23 mouse cellular contexts compared by ENCODE assay signal in genomic region chr7:30474999-30475398, GRCm38 (mm10). TPM values are rescaled to one million over a fixed set of nuclear protein-coding genes. Genes with fewer than 3 reads are reported as not detected.
DNase-seq lines count a peak whose midpoint lies in the region; ATAC-seq and TF ChIP-seq lines count a peak whose summit lies in the region.
"Had no signal": no experiment of that assay in that cellular context is flagged by ENCODE, and none has a peak within 500 bp of the region (broad histone marks: within the 10 kb centered on the region; RNA-seq: fewer than 3 reads in every experiment).

No protein-coding gene starts in this region.

- ATAC-seq in neural tube, embryonic 11.5 days (ENCODE audit: insufficient read depth, low FRiP score, low TSS enrichment): no peak
- peak; percentile 62; the same call in 1 of the 2 replicates for ATAC-seq in liver, embryonic 12.5 days
- ATAC-seq in liver, embryonic 16.5 days (ENCODE audit: low read depth): peak; percentile 87
- ATAC-seq in hindbrain, embryonic 11.5 days (ENCODE audit: low FRiP score): no peak
- ATAC-seq: forebrain, embryonic 14.5 days had no signal

- H3K9me3 ChIP-seq in neural tube, embryonic 11.5 days (ENCODE audit: control insufficient read depth, low read length): no peaks in the 10 kb centered on the region
- 0 out of 2 replicates have a peak, but pooled peaks cover 3% of the 10 kb centered on the region for H3K9me3 ChIP-seq in liver, embryonic 12.5 days (replicated peaks)
- H3K9me3 ChIP-seq in liver, embryonic 16.5 days (replicated peaks; ENCODE audit: control insufficient read depth, low read length): no peaks in the 10 kb centered on the region
- no peaks in the 10 kb centered on the region for H3K9me3 ChIP-seq in hindbrain, embryonic 11.5 days (ENCODE audit: control insufficient read depth, low read length)
- H3K9me3 ChIP-seq: embryonic facial prominence, embryonic 15.5 days; hindbrain, embryonic 12.5 days had no signal

- H3K4me3 ChIP-seq in neural tube, embryonic 11.5 days (ENCODE audit: low read depth, low read length): no peak overlapping the region
- H3K4me3 ChIP-seq in liver, embryonic 12.5 days: no peak overlapping the region
- H3K4me3 ChIP-seq in liver, embryonic 16.5 days (ENCODE audit: low read depth, low read length): no peak overlapping the region
- no peak overlapping the region for H3K4me3 ChIP-seq in hindbrain, embryonic 11.5 days (ENCODE audit: low read depth, low read length)
- H3K4me3 ChIP-seq in kidney, adult 2 months (ENCODE audit: insufficient read depth, low read depth, low read length): no peak overlapping the region
- H3K4me3 ChIP-seq: embryonic facial prominence, embryonic 15.5 days; erythroblast, embryonic 14.5 days; forebrain, embryonic 10.5 days; heart, embryonic 13.5 days; hindbrain, embryonic 12.5 days had no signal

- no peak for TF ChIP-seq POLR2A in kidney, adult 2 months (IDR thresholded peaks at IDR 0.05; ENCODE audit: low read depth, low read length)

- H3K9ac ChIP-seq in neural tube, embryonic 11.5 days (ENCODE audit: low read length): no peak overlapping the region
- no peak overlapping the region for H3K9ac ChIP-seq in liver, embryonic 12.5 days
- no peak overlapping the region for H3K9ac ChIP-seq in liver, embryonic 16.5 days (ENCODE audit: low read depth, low read length)
- no peak overlapping the region for H3K9ac ChIP-seq in hindbrain, embryonic 11.5 days (ENCODE audit: low read depth, low read length)
- H3K9ac ChIP-seq: embryonic facial prominence, embryonic 15.5 days; heart, embryonic 13.5 days; hindbrain, embryonic 12.5 days had no signal

- no peak overlapping the region for H3K27ac ChIP-seq in neural tube, embryonic 11.5 days (ENCODE audit: low read depth, low read length)
- H3K27ac ChIP-seq in liver, embryonic 12.5 days: no peak overlapping the region
- H3K27ac ChIP-seq in liver, embryonic 16.5 days (ENCODE audit: low read length): peak overlapping the region; percentile 70
- no peak overlapping the region for H3K27ac ChIP-seq in hindbrain, embryonic 11.5 days (ENCODE audit: low read depth, low read length)
- no peak overlapping the region for H3K27ac ChIP-seq in kidney, adult 2 months (ENCODE audit: insufficient read depth, low read depth, low read length)
- H3K27ac ChIP-seq: embryonic facial prominence, embryonic 15.5 days; forebrain, embryonic 10.5 days; heart, embryonic 13.5 days; hindbrain, embryonic 12.5 days had no signal

- 79% methylated on average over 4 of the region's 4 CpGs for WGBS in neural tube, embryonic 11.5 days
- 53% methylated on average over 4 of the region's 4 CpGs for WGBS in liver, embryonic 12.5 days (ENCODE audit: insufficient replicate concordance)
- 45% methylated on average over 4 of the region's 4 CpGs for WGBS in liver, embryonic 16.5 days (ENCODE audit: insufficient replicate concordance)
- WGBS in hindbrain, embryonic 11.5 days: 76% methylated on average over 4 of the region's 4 CpGs
- 50% methylated on average over 4 of the region's 4 CpGs for WGBS in kidney, adult 2 months

- no peaks in the 10 kb centered on the region for H3K27me3 ChIP-seq in neural tube, embryonic 11.5 days (ENCODE audit: control insufficient read depth, insufficient read depth, low read length)
- H3K27me3 ChIP-seq in liver, embryonic 12.5 days (replicated peaks): peaks cover 18% of the 10 kb centered on the region
- no peaks in the 10 kb centered on the region for H3K27me3 ChIP-seq in liver, embryonic 16.5 days (ENCODE audit: control insufficient read depth, insufficient read depth, low read depth, low read length)
- H3K27me3 ChIP-seq in hindbrain, embryonic 11.5 days (ENCODE audit: control insufficient read depth, insufficient read depth, low read length): no peaks in the 10 kb centered on the region
- H3K27me3 ChIP-seq in kidney, adult 2 months (replicated peaks; ENCODE audit: control insufficient read depth, insufficient read depth, low read length): no peaks in the 10 kb centered on the region

- peak; percentile 5 for DNase-seq in neural tube, embryonic 11.5 days (ENCODE audit: low spot score)
- DNase-seq in neural tube, embryonic 10.5 days (ENCODE audit: extremely low spot score, low spot score): no peak
- DNase-seq in hindbrain, embryonic 11.5 days (ENCODE audit: low spot score): no peak
- no peak for DNase-seq in kidney, adult 2 months
- DNase-seq in frontal cortex, postnatal 25 days (ENCODE audit: low spot score in 2 of 2): no peak
- DNase-seq: adrenal gland, adult 2 months; adrenal gland, postnatal 25 days; cerebellum, adult 2 months; cerebellum, postnatal 10 days; embryo, embryonic 11 days; gastrocnemius, postnatal 36 days; heart, adult 11 months; heart, postnatal 36 days had no signal

- no peaks in the 10 kb centered on the region for H3K4me1 ChIP-seq in neural tube, embryonic 11.5 days (ENCODE audit: control insufficient read depth, insufficient read depth, low read length)
- no peaks in the 10 kb centered on the region for H3K4me1 ChIP-seq in liver, embryonic 12.5 days
- no peaks in the 10 kb centered on the region; the same call in 1 of the 2 replicates for H3K4me1 ChIP-seq in liver, embryonic 16.5 days (ENCODE audit: control insufficient read depth, low read depth, low read length)
- H3K4me1 ChIP-seq in hindbrain, embryonic 11.5 days (replicated peaks; ENCODE audit: control insufficient read depth, insufficient read depth, low read length): no peaks in the 10 kb centered on the region
- no peaks in the 10 kb centered on the region for H3K4me1 ChIP-seq in kidney, adult 2 months (ENCODE audit: control insufficient read depth, insufficient read depth, low read length)
- H3K4me1 ChIP-seq: embryonic facial prominence, embryonic 15.5 days; heart, embryonic 13.5 days had no signal

- H3K36me3 ChIP-seq in neural tube, embryonic 11.5 days (ENCODE audit: control insufficient read depth, insufficient read depth, low read length): no peaks in the 10 kb centered on the region
- no peaks in the 10 kb centered on the region for H3K36me3 ChIP-seq in liver, embryonic 12.5 days
- H3K36me3 ChIP-seq in liver, embryonic 16.5 days (ENCODE audit: control insufficient read depth, insufficient read depth): no peaks in the 10 kb centered on the region
- no peaks in the 10 kb centered on the region for H3K36me3 ChIP-seq in hindbrain, embryonic 11.5 days (ENCODE audit: control insufficient read depth, insufficient read depth, low read length)
- H3K36me3 ChIP-seq in kidney, adult 2 months (ENCODE audit: control insufficient read depth, insufficient read depth, low read length): no peaks in the 10 kb centered on the region
- H3K36me3 ChIP-seq: embryonic facial prominence, embryonic 15.5 days; forebrain, embryonic 10.5 days; heart, embryonic 13.5 days; hindbrain, embryonic 12.5 days had no signal

- TF ChIP-seq CTCF in kidney, adult 2 months (conservative IDR thresholded peaks at IDR 0.05; ENCODE audit: insufficient read depth, insufficient read length, low read depth, low read length): no peak

- H3K4me2 ChIP-seq in neural tube, embryonic 11.5 days (ENCODE audit: low read depth): no peak overlapping the region
- no peak overlapping the region for H3K4me2 ChIP-seq in liver, embryonic 12.5 days
- H3K4me2 ChIP-seq in liver, embryonic 16.5 days (ENCODE audit: low read depth, low read length): no peak overlapping the region
- H3K4me2 ChIP-seq in hindbrain, embryonic 11.5 days (replicated peaks; ENCODE audit: low read depth, low read length): no peak overlapping the region
- H3K4me2 ChIP-seq: embryonic facial prominence, embryonic 15.5 days; heart, embryonic 13.5 days; hindbrain, embryonic 12.5 days had no signal

RNA-seq across cellular contexts. Expression of gene Nphs1, which starts 16.9 kb away (rescaled TPM):
- polyA plus RNA-seq in neural tube, embryonic 11.5 days (2014; fragmentation: Nextera tagmentation; extraction: Ambion mirVana): 1.8 and 3.4 TPM in 2 replicates
- polyA plus RNA-seq in liver, embryonic 12.5 days (2016; fragmentation: Nextera tagmentation; extraction: Ambion mirVana): 0.14 and 0.18 TPM in 2 replicates
- polyA plus RNA-seq in liver, embryonic 16.5 days (2015; fragmentation: Nextera tagmentation; extraction: Ambion mirVana): 0.09 and 0.19 TPM in 2 replicates
- polyA plus RNA-seq in hindbrain, embryonic 11.5 days (2014; fragmentation: Nextera tagmentation; extraction: Ambion mirVana): 3.3 and 4.5 TPM in 2 replicates
- polyA plus RNA-seq in kidney, adult 2 months (2012; rRNA removed): 39.9 and 41.1 TPM in 2 replicates
- polyA plus RNA-seq: adrenal gland, adult 2 months; embryonic facial prominence, embryonic 11.5 days; erythroblast, embryonic 14.5 days; forebrain, embryonic 10.5 days; heart, postnatal 0 days had no signal

RNA-seq across cellular contexts. Expression of gene Kirrel2, which starts 17.5 kb away (rescaled TPM):
- 19.0 and 19.6 TPM in 2 replicates for polyA plus RNA-seq in neural tube, embryonic 11.5 days (2014; fragmentation: Nextera tagmentation; extraction: Ambion mirVana)
- polyA plus RNA-seq in liver, embryonic 12.5 days (2016; fragmentation: Nextera tagmentation; extraction: Ambion mirVana): 0.05 and 0.17 TPM in 2 replicates
- polyA plus RNA-seq in liver, embryonic 16.5 days (2015; fragmentation: Nextera tagmentation; extraction: Ambion mirVana): 0.12 and 0.23 TPM in 2 replicates
- polyA plus RNA-seq in hindbrain, embryonic 11.5 days (2014; fragmentation: Nextera tagmentation; extraction: Ambion mirVana): 18.6 and 25.8 TPM in 2 replicates
- 0.30 and 0.33 TPM in 2 replicates for polyA plus RNA-seq in kidney, adult 2 months (2012; rRNA removed)
- polyA plus RNA-seq: adrenal gland, adult 2 months had no signal

RNA-seq across cellular contexts. Expression of gene Prodh2, which starts 18.4 kb away (rescaled TPM):
- not detected in 2 replicates for polyA plus RNA-seq in neural tube, embryonic 11.5 days (2014; fragmentation: Nextera tagmentation; extraction: Ambion mirVana)
- polyA plus RNA-seq in liver, embryonic 12.5 days (2016; fragmentation: Nextera tagmentation; extraction: Ambion mirVana): 21.1 and 22.3 TPM in 2 replicates
- 79.3 and 85.2 TPM in 2 replicates for polyA plus RNA-seq in liver, embryonic 16.5 days (2015; fragmentation: Nextera tagmentation; extraction: Ambion mirVana)
- polyA plus RNA-seq in hindbrain, embryonic 11.5 days (2014; fragmentation: Nextera tagmentation; extraction: Ambion mirVana): not detected in 2 replicates
- 218 and 246 TPM in 2 replicates for polyA plus RNA-seq in kidney, adult 2 months (2012; rRNA removed)
- polyA plus RNA-seq: cerebellum, adult 2 months; embryonic facial prominence, embryonic 11.5 days; embryonic facial prominence, embryonic 15.5 days; forebrain, embryonic 10.5 days; forebrain, embryonic 14.5 days; heart, postnatal 0 days; hindbrain, embryonic 12.5 days had no signal

RNA-seq across cellular contexts. Expression of gene Aplp1, which starts 29.7 kb away (rescaled TPM):
- 150 and 165 TPM in 2 replicates for polyA plus RNA-seq in neural tube, embryonic 11.5 days (2014; fragmentation: Nextera tagmentation; extraction: Ambion mirVana)
- polyA plus RNA-seq in liver, embryonic 12.5 days (2016; fragmentation: Nextera tagmentation; extraction: Ambion mirVana): 7.5 and 8.2 TPM in 2 replicates
- polyA plus RNA-seq in liver, embryonic 16.5 days (2015; fragmentation: Nextera tagmentation; extraction: Ambion mirVana): 4.2 and 4.4 TPM in 2 replicates
- 165 and 169 TPM in 2 replicates for polyA plus RNA-seq in hindbrain, embryonic 11.5 days (2014; fragmentation: Nextera tagmentation; extraction: Ambion mirVana)
- 13.0 and 14.2 TPM in 2 replicates for polyA plus RNA-seq in kidney, adult 2 months (2012; rRNA removed)

RNA-seq across cellular contexts. Expression of gene Nfkbid, which starts 53.5 kb away (rescaled TPM):
- polyA plus RNA-seq in neural tube, embryonic 11.5 days (2014; fragmentation: Nextera tagmentation; extraction: Ambion mirVana): 0.84 and 0.99 TPM in 2 replicates
- polyA plus RNA-seq in liver, embryonic 12.5 days (2016; fragmentation: Nextera tagmentation; extraction: Ambion mirVana): 1.5 and 2.1 TPM in 2 replicates
- polyA plus RNA-seq in liver, embryonic 16.5 days (2015; fragmentation: Nextera tagmentation; extraction: Ambion mirVana): 1.4 and 1.7 TPM in 2 replicates
- 1.5 and 1.8 TPM in 2 replicates for polyA plus RNA-seq in hindbrain, embryonic 11.5 days (2014; fragmentation: Nextera tagmentation; extraction: Ambion mirVana)
- polyA plus RNA-seq in kidney, adult 2 months (2012; rRNA removed): 1.8 and 3.1 TPM in 2 replicates

Comparison
In these comparisons a context has a peak if more than half of its experiments do, and no peak if none do; other contexts are left out.
1. ATAC-seq: peak in liver, embryonic 12.5 days (single experiment) and liver, embryonic 16.5 days (single experiment); none in neural tube, embryonic 11.5 days (single experiment) and hindbrain, embryonic 11.5 days (single experiment).
2. RNA of gene Kirrel2, which starts 17.5 kb away (polyA plus RNA-seq): 19.0 to 19.6 TPM in neural tube, embryonic 11.5 days and 18.6 to 25.8 TPM in hindbrain, embryonic 11.5 days; 0.30 to 0.33 TPM in kidney, adult 2 months, 0.05 to 0.17 TPM in liver, embryonic 12.5 days and 0.12 to 0.23 TPM in liver, embryonic 16.5 days; every median in the first group is over 10 times any median in the second.
3. RNA of gene Prodh2, which starts 18.4 kb away (polyA plus RNA-seq): 218 to 246 TPM in kidney, adult 2 months, 79.3 to 85.2 TPM in liver, embryonic 16.5 days and 21.1 to 22.3 TPM in liver, embryonic 12.5 days; not detected in neural tube, embryonic 11.5 days and not detected in hindbrain, embryonic 11.5 days; every median in the first group is over 10 times any median in the second.